Mouse (Mus musculus) lung, embryonic 15.5 days (tissue): ENCODE data around the gene Mfsd14a. TPM values are rescaled to one million over a fixed set of nuclear protein-coding genes. Genes with fewer than 3 reads are reported as not detected.

Experiments
- ATAC-seq: fragments of 200-750 bp; cut with Nextera tagmentation; 2 replicates; pipeline ENCODE4 v1.8.0; 2017; ENCODE audit warnings: moderate number of reproducible peaks, borderline replicate concordance; ENCODE audit not compliant: low FRiP score, low TSS enrichment; ENCODE audit errors: extremely low read depth
- H3K27ac ChIP-seq: fragments of 300-500 bp; sonication (generic); 2 replicates; pipeline ENCODE4 v1.5.1; 2015; ENCODE audit warnings: moderate library complexity, mild to moderate bottlenecking, inconsistent platforms
- H3K27me3 ChIP-seq: fragments of 300-500 bp; sonication (generic); 2 replicates; pipeline ENCODE4 v1.6.1; 2015; ENCODE audit warnings: inconsistent platforms
- H3K36me3 ChIP-seq: fragments of 300-500 bp; sonication (generic); 2 replicates; pipeline ENCODE4 v1.6.1; 2015; ENCODE audit warnings: inconsistent platforms
- H3K4me1 ChIP-seq: fragments of 300-500 bp; sonication (generic); 2 replicates; pipeline ENCODE4 v1.6.1; 2015; ENCODE audit warnings: inconsistent platforms
- H3K4me2 ChIP-seq: fragments of 300-500 bp; sonication (generic); 2 replicates; pipeline ENCODE4 v1.6.1; 2015; ENCODE audit warnings: inconsistent platforms, mild to moderate bottlenecking, moderate library complexity
- H3K4me3 ChIP-seq: fragments of 300-500 bp; sonication (generic); 2 replicates; pipeline ENCODE4 v1.5.1; 2015; ENCODE audit warnings: mild to moderate bottlenecking, inconsistent platforms
- H3K9ac ChIP-seq: fragments of 300-500 bp; sonication (generic); 2 replicates; pipeline ENCODE4 v1.6.1; 2015; ENCODE audit warnings: inconsistent platforms
- H3K9me3 ChIP-seq: fragments of 300-500 bp; sonication (generic); 2 replicates; pipeline ENCODE4 v1.6.1; 2016; ENCODE audit warnings: inconsistent platforms
- WGBS: fragments of 180-500 bp; shearing (Covaris S2); methylation state at CpG from one replicate; pipeline ENCODE4 v1.1.7; 2015; 5-methylcytosine and 5-hydroxymethylcytosine counted together
- polyA plus RNA-seq: library from polyadenylated mRNA; unstranded; fragments of >200 nt; fragmentation: Nextera tagmentation; extraction: Ambion mirVana; gene quantifications from 2 replicates; pipeline ENCODE4 v1.2.1, GENCODE M21; 2015

The Mfsd14a gene
- polyA plus RNA-seq, 1 experiment from 2014 or later, result 86.0 TPM

GRCm38 (mm10) chr3:116594076-116594727 is 68.3 kb downstream of the Mfsd14a start:
- no peaks in the 10 kb centered on the region for H3K27me3 ChIP-seq
- H3K27ac ChIP-seq, result peak overlapping the region; percentile 89
- H3K4me1 ChIP-seq, result peaks cover 10% of the 10 kb centered on the region; the same call in 1 of the 2 replicates
- H3K9me3 ChIP-seq, result no peaks in the 10 kb centered on the region
- peaks cover 26% of the 10 kb centered on the region for H3K36me3 ChIP-seq
- peak overlapping the region; percentile 84 for H3K9ac ChIP-seq
- peak; percentile 59; the same call in 1 of the 2 replicates for ATAC-seq
- peak overlapping the region; percentile 52 for H3K4me2 ChIP-seq
- H3K4me3 ChIP-seq, result peak overlapping the region; percentile 98
- WGBS, result 2% methylated on average over 22 of the region's 22 CpGs

- Histone ChIP-seq H3K27me3 (no peaks in the 10 kb centered on the region), H3K4me1 (no peaks in the 10 kb centered on the region), H3K36me3 (peaks cover 61% of the 10 kb centered on the region), H3K9ac (no peak overlapping the region), H3K4me3 (no peak overlapping the region), H3K4me2 (no peak overlapping the region), H3K27ac (no peak overlapping the region), H3K9me3 (no peaks in the 10 kb centered on the region)
- ATAC-seq, result no peak
- 89% methylated on average over 9 of the region's 9 CpGs for WGBS
These were observed 80.3 kb downstream of the Mfsd14a start for GRCm38 (mm10) chr3:116582201-116582600.

Other genes with a start within 250 kb of the Mfsd14a start
- gene Cdc14a, start 238.6 kb downstream of the Mfsd14a start, polyA plus RNA-seq, result 7.4 and 8.3 TPM in 2 replicates
- 65.1 and 65.6 TPM in 2 replicates for gene Rtca, start 154.5 kb downstream of the Mfsd14a start, polyA plus RNA-seq
- gene Dbt, start 149.6 kb downstream of the Mfsd14a start, polyA plus RNA-seq, result 17.3 TPM in 2 replicates
- 0.78 and 0.80 TPM in 2 replicates for gene Lrrc39, start 99.7 kb downstream of the Mfsd14a start, polyA plus RNA-seq
- 24.5 and 26.0 TPM in 2 replicates for gene Sass6, start 67.7 kb downstream of the Mfsd14a start, polyA plus RNA-seq
- 24.0 and 24.9 TPM in 2 replicates for gene Trmt13, start 48.1 kb downstream of the Mfsd14a start, polyA plus RNA-seq
- gene Gm43191, start 18.6 kb upstream of the Mfsd14a start, polyA plus RNA-seq, result not detected in 2 replicates
- gene Slc35a3, start 50.2 kb upstream of the Mfsd14a start, polyA plus RNA-seq, result 13.2 and 13.3 TPM in 2 replicates
- 14.3 and 17.7 TPM in 2 replicates for gene Agl, start 145.5 kb upstream of the Mfsd14a start, polyA plus RNA-seq
- 7.3 and 8.7 TPM in 2 replicates for gene Frrs1, start 196.8 kb upstream of the Mfsd14a start, polyA plus RNA-seq